Mouse (Mus musculus) cortical plate, adult 2 months (tissue): ENCODE data around the gene Rho.

Source experiments
- CTCF ChIP-seq: fragments of 200-500 bp; IDR thresholded peaks from 2 replicates; pipeline ENCODE4 v1.5.1; 2011; ENCODE audit warnings: mild to moderate bottlenecking, control low read depth, low read length; ENCODE audit not compliant: insufficient read depth; ENCODE audit errors: extremely low read depth
- POLR2A ChIP-seq: fragments of 200-500 bp; IDR thresholded peaks from 2 replicates; pipeline ENCODE4 v1.6.1; 2011; ENCODE audit warnings: mild to moderate bottlenecking, low read length, control low read depth; ENCODE audit not compliant: insufficient read depth; ENCODE audit errors: extremely low read depth

DNA sequence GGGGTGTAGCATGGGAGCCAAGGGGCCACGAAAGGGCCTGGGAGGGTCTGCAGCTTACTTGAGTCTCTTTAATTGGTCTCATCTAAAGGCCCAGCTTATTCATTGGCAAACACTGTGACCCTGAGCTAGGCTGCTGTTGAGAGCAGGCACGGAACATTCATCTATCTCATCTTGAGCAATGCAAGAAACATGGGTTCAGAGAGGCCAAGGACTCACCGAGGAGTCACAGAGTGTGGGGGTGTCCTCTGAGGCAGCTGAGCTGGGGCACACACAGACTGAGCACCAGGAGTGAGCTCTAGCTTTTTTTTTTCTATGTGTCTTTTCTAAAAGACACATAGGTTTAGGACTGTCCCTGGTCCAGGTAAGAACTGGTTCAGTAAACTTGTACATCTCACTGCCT is 843 bp downstream of the Rho start:
- TF ChIP-seq POLR2A (no peak), CTCF (no peak)
